Comparison of ENCODE assay signal across 8 mouse cellular contexts in the genomic region with DNA sequence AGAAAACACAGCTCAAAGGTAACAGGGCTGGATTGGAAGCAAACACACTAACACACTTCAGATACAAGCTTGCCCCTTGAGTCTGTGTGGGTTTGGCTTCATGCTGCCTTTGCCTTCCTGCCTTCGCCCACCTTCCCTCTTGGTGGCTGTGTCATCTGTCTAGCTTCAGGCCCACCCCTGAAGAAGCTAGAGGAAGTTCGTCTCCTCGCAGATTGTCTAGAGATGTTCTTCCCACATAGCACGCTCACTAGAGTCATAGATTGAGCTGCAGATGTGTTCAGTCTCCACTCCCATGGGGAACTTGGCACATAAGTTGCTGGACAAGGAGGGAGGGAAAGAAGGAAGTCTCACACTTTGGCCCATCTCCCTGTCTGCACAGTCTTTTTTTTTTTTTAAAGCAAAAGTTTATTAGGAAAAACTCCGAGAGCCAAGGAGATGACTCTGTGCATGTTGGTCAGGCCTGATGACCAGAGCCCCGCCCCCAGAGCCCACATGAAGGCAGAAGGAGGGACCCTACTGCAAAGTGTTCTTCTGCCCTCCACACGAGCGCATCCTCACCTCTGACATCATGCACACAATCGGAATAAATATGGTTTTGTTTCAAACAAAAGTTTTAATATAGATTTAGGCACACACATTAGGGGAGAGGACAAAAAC. TPM values are rescaled to one million over a fixed set of nuclear protein-coding genes. Genes with fewer than 3 reads are reported as not detected.
DNase-seq lines count a peak whose midpoint lies in the region; ATAC-seq and TF ChIP-seq lines count a peak whose summit lies in the region.

No protein-coding gene starts in this region.

- H3K4me1 ChIP-seq in kidney, postnatal 0 days (replicated peaks; ENCODE audit: insufficient read depth, low read length), result peaks cover 9% of the 10 kb centered on the region
- peaks cover 24% of the 10 kb centered on the region for H3K4me1 ChIP-seq in kidney, embryonic 16.5 days (ENCODE audit: insufficient read depth, low read length)
- peaks cover 15% of the 10 kb centered on the region for H3K4me1 ChIP-seq in small intestine, adult 2 months (ENCODE audit: control insufficient read depth, insufficient read depth, insufficient read length, low read length)

- H3K9ac ChIP-seq in kidney, postnatal 0 days (ENCODE audit: low read depth, low read length), result no peak overlapping the region
- no peak overlapping the region for H3K9ac ChIP-seq in kidney, embryonic 16.5 days (replicated peaks; ENCODE audit: low read length)

- H3K9me3 ChIP-seq in kidney, postnatal 0 days (replicated peaks; ENCODE audit: low read length), result no peaks in the 10 kb centered on the region
- no peaks in the 10 kb centered on the region for H3K9me3 ChIP-seq in kidney, embryonic 16.5 days (ENCODE audit: low read length)

- WGBS in kidney, postnatal 0 days, result 77% methylated on average over 9 of the region's 9 CpGs
- WGBS in kidney, embryonic 16.5 days, result 67% methylated on average over 9 of the region's 9 CpGs
- 74% methylated on average over 9 of the region's 9 CpGs for WGBS in small intestine, adult 2 months

- ATAC-seq in kidney, postnatal 0 days (replicated peaks; ENCODE audit: low FRiP score, low read depth), result no peak
- no peak for ATAC-seq in kidney, embryonic 16.5 days (ENCODE audit: low FRiP score, low TSS enrichment)

- no peak overlapping the region for H3K4me2 ChIP-seq in kidney, postnatal 0 days (ENCODE audit: low read length)
- H3K4me2 ChIP-seq in kidney, embryonic 16.5 days (replicated peaks; ENCODE audit: low read depth, low read length), result no peak overlapping the region

- peaks cover 19% of the 10 kb centered on the region; the same call in 1 of the 2 replicates for H3K36me3 ChIP-seq in kidney, postnatal 0 days (ENCODE audit: insufficient read depth, low read length)
- peaks cover 8% of the 10 kb centered on the region; the same call in 1 of the 2 replicates for H3K36me3 ChIP-seq in kidney, embryonic 16.5 days (ENCODE audit: insufficient read depth, low read length)
- H3K36me3 ChIP-seq in small intestine, adult 2 months (ENCODE audit: control insufficient read depth, insufficient read depth, low read length), result peaks cover 23% of the 10 kb centered on the region

- TF ChIP-seq CTCF in kidney, postnatal 0 days (IDR thresholded peaks at IDR 0.05; ENCODE audit: low read depth), result no peak
- no peak for TF ChIP-seq CTCF in small intestine, adult 2 months (IDR thresholded peaks at IDR 0.05; ENCODE audit: extremely low read depth, insufficient read length, insufficient replicate concordance, low read depth, low read length)

- TF ChIP-seq POLR2A in small intestine, adult 2 months (IDR thresholded peaks at IDR 0.05; ENCODE audit: low read depth, low read length), result no peak

- H3K4me3 ChIP-seq in kidney, postnatal 0 days (replicated peaks; ENCODE audit: low read depth, low read length), result no peak overlapping the region
- no peak overlapping the region for H3K4me3 ChIP-seq in kidney, embryonic 16.5 days (ENCODE audit: low read length)
- no peak overlapping the region for H3K4me3 ChIP-seq in small intestine, adult 2 months (ENCODE audit: low read depth, low read length)

- no peaks in the 10 kb centered on the region for H3K27me3 ChIP-seq in kidney, postnatal 0 days (ENCODE audit: insufficient read depth, low read length)
- no peaks in the 10 kb centered on the region for H3K27me3 ChIP-seq in kidney, embryonic 16.5 days (ENCODE audit: insufficient read depth, low read length)
- no peaks in the 10 kb centered on the region for H3K27me3 ChIP-seq in small intestine, adult 2 months (ENCODE audit: control insufficient read depth, insufficient read depth, low read length)

- peak; percentile 41 for DNase-seq in cerebellum, adult 9-11 months
- no peak for DNase-seq in cerebellum, postnatal 25 days
- DNase-seq in kidney, postnatal 0 days (ENCODE audit: low spot score), result no peak
- peak; percentile 63 for DNase-seq in right cerebral cortex, adult 18-20 months
- no peak for DNase-seq in right cerebral cortex, postnatal 25 days
- no peak for DNase-seq in retina, embryonic 14.5 days (ENCODE audit: low spot score)

- H3K27ac ChIP-seq in kidney, postnatal 0 days, result peak overlapping the region; percentile 83
- H3K27ac ChIP-seq in kidney, embryonic 16.5 days (ENCODE audit: low read length), result no peak overlapping the region
- 0 out of 2 replicates have a peak overlapping the region, but pooled peaks have one; percentile 40 for H3K27ac ChIP-seq in small intestine, adult 2 months (ENCODE audit: insufficient read depth, low read depth, low read length)

RNA-seq across cellular contexts. Expression of gene Sdhb, which starts 3.1 kb away (rescaled TPM):
- polyA plus RNA-seq in kidney, postnatal 0 days (2015; fragmentation: Nextera tagmentation; extraction: Ambion mirVana), result 660 and 674 TPM in 2 replicates
- 520 and 550 TPM in 2 replicates for polyA plus RNA-seq in kidney, embryonic 16.5 days (2015; fragmentation: Nextera tagmentation; extraction: Ambion mirVana)
- polyA plus RNA-seq in small intestine, adult 2 months (2012; rRNA removed), result 304 and 515 TPM in 2 replicates

RNA-seq across cellular contexts. Expression of gene Atp13a2, which starts 22.6 kb away (rescaled TPM):
- polyA plus RNA-seq in kidney, postnatal 0 days (2015; fragmentation: Nextera tagmentation; extraction: Ambion mirVana), result 30.6 and 31.9 TPM in 2 replicates
- 48.9 and 50.7 TPM in 2 replicates for polyA plus RNA-seq in kidney, embryonic 16.5 days (2015; fragmentation: Nextera tagmentation; extraction: Ambion mirVana)
- polyA plus RNA-seq in small intestine, adult 2 months (2012; rRNA removed), result 63.0 and 76.6 TPM in 2 replicates

RNA-seq across cellular contexts. Expression of gene Mfap2, which starts 46.1 kb away (rescaled TPM):
- 330 and 339 TPM in 2 replicates for polyA plus RNA-seq in kidney, postnatal 0 days (2015; fragmentation: Nextera tagmentation; extraction: Ambion mirVana)
- polyA plus RNA-seq in kidney, embryonic 16.5 days (2015; fragmentation: Nextera tagmentation; extraction: Ambion mirVana), result 442 and 470 TPM in 2 replicates
- 8.8 and 13.7 TPM in 2 replicates for polyA plus RNA-seq in small intestine, adult 2 months (2012; rRNA removed)

RNA-seq across cellular contexts. Expression of gene Padi2, which starts 57.9 kb away (rescaled TPM):
- 21.1 and 21.8 TPM in 2 replicates for polyA plus RNA-seq in kidney, postnatal 0 days (2015; fragmentation: Nextera tagmentation; extraction: Ambion mirVana)
- polyA plus RNA-seq in kidney, embryonic 16.5 days (2015; fragmentation: Nextera tagmentation; extraction: Ambion mirVana), result 18.1 and 24.3 TPM in 2 replicates
- polyA plus RNA-seq in small intestine, adult 2 months (2012; rRNA removed), result 2.3 and 5.3 TPM in 2 replicates

Comparison
In these comparisons a context has a peak if more than half of its experiments do, and no peak if none do; other contexts are left out.
1. DNase-seq: peak in cerebellum, adult 9-11 months (single experiment) and right cerebral cortex, adult 18-20 months (single experiment); none in cerebellum, postnatal 25 days (0 of 2), kidney, postnatal 0 days (single experiment), right cerebral cortex, postnatal 25 days (single experiment) and retina, embryonic 14.5 days (single experiment).
2. RNA of gene Mfap2, which starts 46.1 kb away (polyA plus RNA-seq): 442 to 470 TPM in kidney, embryonic 16.5 days and 330 to 339 TPM in kidney, postnatal 0 days; 8.8 to 13.7 TPM in small intestine, adult 2 months; every median in the first group is over 10 times any median in the second.